Mouse (Mus musculus) gastrocnemius, postnatal 36 days (tissue): ENCODE data around the gene Btbd35f19. TPM values are rescaled to one million over a fixed set of nuclear protein-coding genes. Genes with fewer than 3 reads are reported as not detected.
A peak's percentile ranks its signal among the peaks of the same experiment; 100 is the strongest.
"Not testable (repeated sequence)": the region's sequence is repeated elsewhere in the genome, so short reads cannot be mapped to it uniquely, and the experiment has no call there.

Experiments used
- DNase-seq, 2 experiments: peaks; one replicate each; pipeline ENCODE4 v3.0.0; 2022
- intact Hi-C: fragments of 180-260 bp; cut with DNase I; formaldehyde crosslinking; loops from one replicate; pipeline ENCODE4 v1.15.1; 2025
- long read RNA-seq, 2 experiments: library from polyadenylated mRNA; stranded (forward); transcript quantifications; one replicate each; pipeline ENCODE4 v2.0.0; 2021
- total RNA-seq, 2 experiments: library from RNA; stranded (reverse); gene quantifications; 2 replicates each; pipeline ENCODE4 v1.2.3; 2021

The Btbd35f19 gene
- not detected for total RNA-seq
- long read RNA-seq, experiment 1, result 0 reads
- long read RNA-seq, experiment 2, result 0 reads

DNA sequence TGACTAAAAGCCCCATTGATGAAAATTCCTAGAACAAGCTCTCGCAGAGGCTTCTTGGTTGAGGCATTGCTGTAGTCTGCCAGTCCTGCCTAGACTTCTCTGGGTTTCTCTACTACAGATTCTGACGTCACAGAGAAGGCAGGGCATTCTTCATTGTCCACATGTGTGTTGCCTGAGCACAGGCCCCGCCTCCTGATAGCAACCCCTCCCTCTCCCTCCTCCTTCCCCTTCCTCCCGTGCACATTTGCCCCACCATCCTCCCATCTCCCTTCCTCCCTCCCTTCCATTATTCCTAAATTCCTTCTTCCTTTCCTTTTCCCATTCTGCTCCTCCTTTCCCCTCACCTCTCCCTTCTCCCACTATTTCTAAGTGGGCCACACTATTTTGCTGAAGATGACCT lies at the start of gene Btbd35f19:
Btbd35f19 (minus strand) TSS at position 101 of the 400 bp plus-strand sequence.
- intact Hi-C loops, DNase-seq: not testable (repeated sequence)

DNA sequence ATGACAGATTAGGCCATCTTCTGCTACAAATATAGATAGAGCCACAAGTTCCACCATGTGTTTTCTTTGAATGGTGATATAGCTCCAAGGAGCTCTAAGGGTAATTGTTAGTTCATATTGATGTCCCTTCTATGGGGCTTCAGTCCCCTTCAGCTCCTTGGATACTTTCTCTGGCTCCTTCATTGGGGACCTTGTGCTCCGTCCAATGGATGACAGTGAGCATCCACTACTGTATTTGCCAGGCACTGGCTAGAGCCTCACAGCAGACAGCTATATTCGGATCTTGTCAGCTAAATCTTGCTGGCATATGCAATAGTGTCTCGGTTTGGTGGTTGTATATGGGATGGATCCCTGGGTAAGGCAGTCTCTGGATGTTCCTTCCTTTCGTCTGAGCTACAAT lies 41.8 kb downstream of the Btbd35f19 start:
- intact Hi-C loops, result not testable (repeated sequence)
- peak in 1 of 2 experiments; percentile 4 for DNase-seq

DNA sequence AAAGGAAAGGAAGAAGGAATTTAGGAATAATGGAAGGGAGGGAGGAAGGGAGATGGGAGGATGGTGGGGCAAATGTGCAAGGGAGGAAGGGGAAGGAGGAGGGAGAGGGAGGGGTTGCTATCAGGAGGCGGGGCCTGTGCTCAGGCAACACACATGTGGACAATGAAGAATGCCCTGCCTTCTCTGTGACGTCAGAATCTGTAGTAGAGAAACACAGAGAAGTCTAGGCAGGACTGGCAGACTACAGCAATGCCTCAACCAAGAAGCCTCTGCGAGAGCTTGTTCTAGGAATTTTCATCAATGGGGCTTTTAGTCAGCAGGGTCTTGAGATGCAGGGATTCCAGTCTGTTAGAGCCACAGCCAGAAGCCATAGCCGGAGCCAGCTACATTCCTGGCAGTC lies 47.6 kb downstream of the Btbd35f19 start, which contains the start of gene Btbd35f26:
Btbd35f26 (plus strand) TSS at position 301 of the 400 bp plus-strand sequence.
- DNase-seq, intact Hi-C loops: not testable (repeated sequence)

Other genes starting within 250 kb of the Btbd35f19 start
- not detected for gene Spin2f, start 130.0 kb downstream of the Btbd35f19 start, total RNA-seq
- not detected for gene Btbd35f26, start 47.5 kb downstream of the Btbd35f19 start, total RNA-seq
- not detected for gene Gm21883, start 190.4 kb upstream of the Btbd35f19 start, total RNA-seq
- gene Spin2e, start 235.0 kb upstream of the Btbd35f19 start, total RNA-seq, result not detected